Mouse (Mus musculus) heart, adult 2 months (tissue): Measurements from ENCODE around the gene Prox1.

Experiments
- CTCF ChIP-seq: fragments of 200-600 bp; IDR thresholded peaks from 2 replicates; pipeline ENCODE4 v1.8.1; 2022; ENCODE audit warnings: antibody characterized with exemption, mild to moderate bottlenecking, moderate library complexity
- POLR2A ChIP-seq: fragments of 200-500 bp; IDR thresholded peaks from 2 replicates; pipeline ENCODE4 v1.6.1; 2011; ENCODE audit warnings: mild to moderate bottlenecking, low read depth, low read length, control low read depth; ENCODE audit not compliant: insufficient read depth

- no peak for TF ChIP-seq POLR2A
- TF ChIP-seq CTCF, result no peak
Observed at GRCm38 (mm10) chr1:190170819-190171216, 304 bp upstream of the Prox1 start.
